Mouse (Mus musculus) heart, adult 9 months (tissue): ENCODE results near the gene Olfr525.

Experiments used
- DNase-seq, 2 experiments: peaks; one replicate each; pipeline ENCODE4 v3.0.0; 2022; ENCODE audit warnings: low spot score in 2 of 2

Gene Olfr525

DNA sequence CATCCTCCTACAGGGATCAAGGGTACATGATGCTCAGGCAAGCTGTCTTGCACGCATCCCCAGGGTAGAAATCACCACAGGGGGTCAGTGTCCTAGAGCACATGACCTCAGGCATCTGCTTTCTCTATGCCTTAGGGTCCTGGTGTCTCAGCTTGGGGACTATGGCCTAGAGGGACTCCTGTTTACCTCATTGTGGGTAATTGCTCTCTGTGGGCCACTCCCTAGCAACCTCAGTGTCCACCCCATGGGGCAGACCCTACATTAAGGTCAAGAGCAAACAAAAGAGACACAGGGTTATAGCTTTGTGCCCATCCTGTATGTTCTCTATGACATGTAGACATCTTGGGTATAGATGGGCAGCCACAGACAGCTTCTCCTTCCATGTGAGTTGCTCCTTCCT, at the start of gene Olfr525:
Gene Olfr525 (plus strand): TSS at position 301 of the 400 bp plus-strand sequence.
- no peak for DNase-seq

DNA sequence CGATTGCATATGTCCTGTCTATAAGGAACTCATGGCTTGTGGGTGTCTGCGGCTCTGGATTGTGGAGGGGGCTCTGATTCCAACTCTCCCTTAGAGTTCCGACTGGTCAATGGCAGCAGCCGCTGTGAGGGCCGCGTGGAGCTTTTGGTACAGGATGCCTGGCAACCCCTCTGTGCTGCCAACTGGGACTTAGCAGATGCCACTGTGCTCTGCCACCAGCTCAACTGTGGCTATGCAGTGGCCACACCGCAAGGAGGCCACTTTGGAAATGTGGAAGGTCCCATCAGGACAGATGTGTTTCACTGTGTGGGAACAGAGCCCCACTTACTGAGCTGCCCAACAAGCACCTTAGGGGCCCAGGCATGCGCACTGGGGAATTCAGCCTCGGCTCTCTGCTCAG, 24.9 kb upstream of the Olfr525 start:
- DNase-seq: no peak

DNA sequence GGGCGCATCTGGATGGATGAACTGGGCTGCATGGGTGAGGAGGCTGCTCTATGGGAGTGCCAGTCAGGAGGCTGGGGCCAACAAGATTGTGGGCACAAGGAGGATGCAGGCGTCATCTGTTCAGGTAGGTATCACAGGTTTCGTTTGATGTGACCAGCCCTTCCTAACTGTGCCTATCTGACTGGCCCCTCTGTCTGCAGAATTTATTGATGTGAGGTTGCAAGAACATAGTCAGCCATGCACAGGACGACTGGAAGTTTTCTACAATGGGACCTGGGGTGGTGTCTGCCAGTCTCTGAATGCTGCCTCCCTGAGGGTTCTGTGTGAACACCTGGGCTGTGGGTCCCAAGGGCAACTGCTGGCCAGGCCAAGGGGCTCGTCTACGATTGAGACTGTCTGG, 23.8 kb upstream of the Olfr525 start:
- DNase-seq: no peak

DNA sequence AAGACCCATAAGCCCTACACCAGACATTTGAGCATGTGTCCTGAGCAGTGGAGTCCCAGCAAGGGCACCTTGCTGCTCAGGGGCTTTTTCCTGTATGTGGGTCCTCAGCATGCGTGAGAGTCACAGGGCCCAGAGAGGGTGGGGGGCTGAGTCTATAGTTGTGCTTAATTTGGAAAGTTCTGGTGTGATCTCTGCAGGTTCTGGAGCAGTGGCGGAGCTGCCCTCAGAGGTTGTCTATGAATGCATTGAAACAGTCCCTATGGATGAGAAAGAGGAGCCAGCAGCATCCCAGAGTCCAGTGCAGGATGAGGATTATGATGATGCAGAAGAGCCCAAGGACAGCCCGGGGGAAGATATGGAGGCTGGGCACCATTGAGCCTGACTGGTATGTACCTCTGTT, 21.2 kb upstream of the Olfr525 start:
- no peak for DNase-seq

DNA sequence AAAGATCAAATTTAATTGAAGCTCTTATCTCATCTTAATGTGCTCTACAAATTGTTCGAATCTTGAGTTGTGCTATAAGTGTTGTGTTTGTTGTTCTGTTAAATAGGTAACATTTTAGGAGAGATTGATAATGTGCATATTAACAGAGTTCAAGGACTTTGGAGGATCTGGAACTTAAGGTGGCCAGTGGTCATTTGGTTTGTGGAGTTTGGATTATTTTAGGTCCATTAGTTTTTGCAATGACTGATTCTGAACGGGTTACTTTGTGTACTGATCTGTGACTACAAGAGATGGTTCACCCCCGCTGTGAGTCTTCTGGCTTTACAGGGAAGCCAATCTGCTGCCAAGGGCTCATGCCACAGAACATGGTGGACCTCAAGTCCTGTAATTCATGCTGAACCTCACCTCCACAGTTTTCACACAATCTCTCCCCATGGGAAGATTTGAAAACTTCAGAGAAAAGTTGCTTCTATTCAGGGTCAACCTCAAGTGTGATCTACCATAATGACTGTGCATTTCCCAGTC, 735 bp upstream of the Olfr525 start:
- no peak for DNase-seq

DNA sequence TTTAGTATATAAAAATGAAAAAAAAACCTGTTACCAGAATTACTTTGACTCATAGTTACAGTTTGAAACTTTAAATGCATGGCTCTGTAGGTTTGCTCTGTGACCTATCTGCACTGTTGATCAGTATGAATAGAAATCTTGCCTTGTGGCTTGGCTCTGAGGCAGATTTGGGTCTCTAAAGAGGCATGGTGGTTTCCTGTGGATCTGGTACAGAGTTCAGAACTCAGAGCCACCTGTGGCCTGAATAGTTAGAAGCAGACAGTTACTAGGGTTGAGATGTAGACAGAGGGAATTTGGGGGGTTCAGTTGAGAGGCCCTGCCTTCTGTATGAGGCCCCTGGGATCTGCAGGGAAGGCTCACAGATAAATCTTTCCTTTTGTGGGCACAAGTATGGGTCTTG, 477 bp downstream of the Olfr525 start:
- DNase-seq: no peak

DNA sequence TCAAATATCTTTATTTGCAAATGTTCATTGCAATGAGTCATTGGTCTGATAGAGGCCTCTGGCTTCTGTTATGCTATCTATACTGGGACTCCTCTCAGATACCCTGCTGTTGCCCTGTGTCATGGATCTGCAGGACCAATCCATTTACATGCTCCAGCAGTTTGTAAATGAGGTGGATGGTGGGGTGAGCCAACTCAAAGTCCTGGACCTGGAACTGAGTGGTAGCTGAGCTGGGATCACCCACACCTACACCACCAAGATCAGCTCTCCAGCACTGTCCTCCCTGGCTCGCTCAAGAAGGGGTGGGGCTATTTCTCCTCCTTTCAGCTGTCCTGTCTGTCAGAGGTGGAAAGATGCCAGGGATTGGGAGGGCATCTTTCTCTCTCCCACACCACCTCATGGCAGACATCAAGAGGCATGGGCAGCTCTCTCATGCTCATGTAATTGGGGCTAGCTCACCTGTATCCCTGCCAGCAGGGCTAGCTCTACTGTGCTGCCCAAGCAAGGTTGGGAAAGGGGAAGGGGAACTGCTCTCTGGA, 9.2 kb downstream of the Olfr525 start:
- DNase-seq: no peak

DNA sequence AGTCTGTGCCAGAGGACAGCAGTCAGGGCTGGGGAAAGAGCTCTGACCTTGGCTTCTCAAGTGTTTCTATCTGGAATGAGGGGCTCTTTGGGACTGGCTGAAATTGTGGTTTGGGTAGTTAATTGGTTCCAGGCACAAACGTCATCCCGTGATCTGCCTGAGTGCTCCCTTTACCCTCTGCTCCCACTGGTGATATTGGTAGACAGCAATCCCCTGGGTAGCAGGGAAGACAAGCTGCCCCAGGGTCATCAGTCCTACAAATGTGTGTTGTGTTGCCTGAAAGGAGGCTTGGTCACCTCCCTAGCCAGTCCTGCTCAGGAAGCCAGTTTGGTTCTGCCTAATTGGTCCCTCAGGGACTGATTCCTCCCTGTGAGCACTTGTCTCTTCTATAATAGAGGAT, 13.1 kb downstream of the Olfr525 start, which contains the start of gene Olfr527:
Gene Olfr527 (plus strand): TSS at position 301 of the 400 bp plus-strand sequence.
- no peak for DNase-seq

DNA sequence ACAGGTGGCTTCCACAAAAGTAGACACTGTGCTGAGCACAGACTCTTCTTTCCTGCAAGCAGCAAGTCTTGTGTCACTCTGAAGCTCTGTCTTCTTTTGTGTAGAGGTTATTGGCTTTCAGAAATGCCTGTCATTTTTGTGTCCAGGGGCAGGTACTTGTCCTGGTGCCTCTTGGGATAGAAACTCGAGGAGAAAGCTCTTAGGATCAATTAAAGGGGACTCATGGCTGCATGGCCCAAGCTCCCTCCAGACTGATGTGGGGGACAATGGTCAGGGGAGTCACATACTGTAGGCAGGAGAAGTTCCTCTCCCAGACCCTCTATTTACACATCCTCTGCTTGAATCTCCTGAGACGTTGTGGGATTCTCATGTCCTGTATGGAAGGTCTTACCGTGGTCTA, 40.9 kb downstream of the Olfr525 start, which contains the start of gene Olfr60:
Gene Olfr60 (minus strand): TSS at position 101 of the 400 bp plus-strand sequence.
- no peak for DNase-seq

DNA sequence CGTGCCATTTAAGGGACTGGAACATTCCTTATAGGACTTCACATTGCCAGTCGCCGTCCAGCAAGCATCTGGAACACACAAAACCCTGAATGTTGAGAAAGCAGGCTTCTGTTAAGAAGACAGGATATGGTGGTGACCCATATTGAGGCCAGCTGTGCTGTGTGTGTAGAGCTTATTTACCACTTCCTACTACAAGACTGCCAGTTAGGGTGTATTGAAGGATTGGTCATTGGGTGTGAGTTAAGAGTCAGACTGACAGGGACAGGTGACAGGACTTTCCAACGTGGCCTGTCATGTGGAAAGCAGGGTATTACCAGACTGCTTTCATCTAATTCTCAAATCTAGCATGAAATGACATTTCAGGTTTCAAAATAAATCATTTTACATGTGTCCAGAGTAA, 53.6 kb downstream of the Olfr525 start:
- no peak for DNase-seq

DNA sequence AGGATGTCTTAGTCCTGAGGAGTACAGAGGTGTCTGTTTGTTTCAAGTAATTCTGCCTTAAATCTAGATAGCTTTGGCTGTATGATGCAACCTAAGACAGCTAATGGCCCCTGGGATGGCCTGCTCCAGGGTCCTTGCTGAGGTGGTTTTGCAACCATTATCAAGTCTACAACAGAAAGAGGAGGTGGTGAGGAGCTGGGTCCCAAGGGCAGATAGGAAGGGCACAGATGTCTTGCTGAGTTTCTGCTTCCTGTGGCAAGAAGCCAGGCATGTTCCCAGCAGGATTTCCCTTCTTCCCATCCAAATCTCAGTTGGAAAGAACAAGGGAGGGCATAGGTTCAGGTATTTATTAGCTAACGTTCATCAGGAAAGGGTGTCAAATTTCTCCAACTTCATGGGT, 55.6 kb downstream of the Olfr525 start, which contains the start of gene Olfr530:
Gene Olfr530 (minus strand): TSS at position 101 of the 400 bp plus-strand sequence.
- DNase-seq: no peak

DNA sequence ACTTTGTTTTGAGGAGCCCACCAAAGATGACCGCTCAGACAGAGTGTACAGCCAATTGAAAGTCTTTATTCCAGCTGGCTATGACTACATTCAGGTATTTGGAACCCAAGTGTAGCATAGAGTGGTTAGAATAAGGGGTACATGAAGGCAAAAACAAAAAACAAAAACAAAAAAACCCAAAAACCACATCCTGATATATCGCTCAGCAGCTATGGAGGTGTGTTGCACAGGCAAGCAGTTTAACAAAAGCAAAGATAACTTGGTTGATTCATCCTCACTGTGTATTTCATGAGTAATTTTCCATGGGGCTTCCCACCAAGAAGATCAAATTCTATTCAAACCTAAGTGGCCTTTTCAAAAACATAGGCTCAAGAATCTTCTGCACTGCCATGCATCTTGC, 56.3 kb downstream of the Olfr525 start:
- no peak for DNase-seq
